Mouse (Mus musculus): ENCODE results near the gene Rffl. TPM values are rescaled to one million over a fixed set of nuclear protein-coding genes. Genes with fewer than 3 reads are reported as not detected.

The Rffl gene
- total and polyA plus RNA-seq, 2 experiments from 2014 or later, result 2.8 to 4.3 TPM

DNA sequence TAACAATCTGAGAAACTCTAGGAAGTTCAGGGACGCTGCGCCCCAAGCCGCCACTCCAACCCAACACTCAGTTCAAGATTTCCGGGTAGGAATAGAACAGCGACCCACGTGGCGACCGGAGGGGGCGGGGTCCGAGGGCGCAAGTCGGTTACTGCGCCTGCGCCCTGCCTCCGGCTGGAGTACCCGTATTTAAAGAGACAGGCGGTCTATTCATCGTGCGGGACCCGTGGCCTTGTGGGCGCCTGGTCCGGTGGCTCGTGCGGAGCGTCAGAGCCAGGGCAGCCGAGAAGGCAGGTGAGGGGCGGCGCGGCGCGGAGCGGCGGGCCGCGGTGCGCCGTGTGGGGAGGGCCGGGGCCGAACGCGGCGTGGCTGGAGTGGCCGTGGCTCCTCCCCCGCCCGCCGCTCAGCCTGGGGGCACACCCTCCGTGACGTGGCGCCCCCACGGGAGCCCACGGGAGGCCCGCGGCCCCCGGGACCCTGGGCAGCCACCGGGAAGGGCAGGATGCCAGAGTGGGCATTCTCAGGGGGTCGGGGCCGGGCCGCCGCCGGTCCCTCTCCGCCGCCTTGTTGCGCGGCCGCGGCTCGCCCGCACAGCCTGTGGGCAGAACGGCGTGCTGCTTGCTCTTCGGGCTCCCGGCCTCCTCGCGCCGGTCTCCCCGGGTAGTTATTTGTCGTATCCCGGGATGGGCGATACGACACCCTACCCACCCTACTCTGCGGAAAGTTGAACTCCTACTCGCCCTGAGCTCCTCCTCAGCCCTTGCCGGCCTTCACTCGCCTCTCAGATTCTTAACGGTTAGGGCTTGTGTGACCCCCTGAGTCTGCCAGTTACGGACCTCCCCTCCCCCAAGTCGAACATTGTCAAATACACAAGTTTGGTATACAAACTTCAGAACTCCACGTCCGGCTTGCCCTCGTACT is 89.8 kb downstream of the Rffl start, which contains the start of gene Lig3:
Gene Lig3 (plus strand): TSS at position 126 of the 921 bp plus-strand sequence.
- DNase-seq (peak; percentile 97), ATAC-seq (peak; percentile 97)
- peak within 1 kb of the TSS; percentile 92 for H3K4me3 ChIP-seq (ENCODE audit: low read depth, low read length)
- no peaks in the 10 kb centered on the region for H3K9me3 ChIP-seq (ENCODE audit: low read length)
- H3K9ac ChIP-seq, result peak within 1 kb of the TSS; percentile 92
- TF ChIP-seq CTCF (IDR thresholded peaks at IDR 0.05; ENCODE audit: low read depth), result peak; percentile 43
- peak within 1 kb of the TSS; percentile 91 for H3K27ac ChIP-seq (ENCODE audit: low read depth, low read length)
- peak within 1 kb of the TSS; percentile 66 for H3K4me2 ChIP-seq (ENCODE audit: low read depth)
- peaks cover 13% of the 10 kb centered on the region for H3K36me3 ChIP-seq (ENCODE audit: insufficient read depth)
- peaks cover 6% of the 10 kb centered on the region for H3K4me1 ChIP-seq (ENCODE audit: insufficient read depth)
- 1% methylated on average over 82 of the region's 90 CpGs for WGBS
- no peaks in the 10 kb centered on the region for H3K27me3 ChIP-seq (ENCODE audit: insufficient read depth, low read length)

DNA sequence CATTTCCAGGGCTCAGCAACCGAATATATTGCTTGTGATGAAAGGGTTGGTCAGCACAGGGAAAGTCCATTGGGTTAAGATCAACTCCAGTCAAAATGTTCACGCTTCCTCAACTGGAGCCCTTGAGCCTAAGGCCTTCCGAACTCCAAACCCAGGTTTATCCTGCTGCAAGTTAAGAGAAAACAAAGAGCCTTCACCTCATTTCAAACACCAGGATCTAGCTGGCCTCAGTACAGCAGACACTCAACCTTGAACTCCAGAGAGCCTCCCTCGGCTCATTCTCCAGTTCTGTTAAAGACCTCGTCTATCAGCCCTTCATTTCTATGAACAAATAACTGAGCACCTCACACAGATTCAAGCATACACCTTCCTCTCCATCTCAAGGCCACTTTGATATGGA is 90.9 kb downstream of the Rffl start:
- Histone ChIP-seq H3K27ac (ENCODE audit: low read depth, low read length) (no peak overlapping the region), H3K9ac (0 out of 2 replicates have a peak overlapping the region, but pooled peaks have one; percentile 92), H3K36me3 (ENCODE audit: insufficient read depth) (peaks cover 5% of the 10 kb centered on the region), H3K4me1 (ENCODE audit: insufficient read depth) (peaks cover 6% of the 10 kb centered on the region), H3K4me3 (ENCODE audit: low read depth, low read length) (peak overlapping the region; percentile 92), H3K4me2 (ENCODE audit: low read depth) (peak overlapping the region; percentile 66), H3K27me3 (ENCODE audit: insufficient read depth, low read length) (no peaks in the 10 kb centered on the region), H3K9me3 (ENCODE audit: low read length) (no peaks in the 10 kb centered on the region)
- ATAC-seq, result no peak
- TF ChIP-seq CTCF (IDR thresholded peaks at IDR 0.05; ENCODE audit: low read depth), result no peak
- 57% methylated on average over 5 of the region's 5 CpGs for WGBS
- DNase-seq, result no peak

DNA sequence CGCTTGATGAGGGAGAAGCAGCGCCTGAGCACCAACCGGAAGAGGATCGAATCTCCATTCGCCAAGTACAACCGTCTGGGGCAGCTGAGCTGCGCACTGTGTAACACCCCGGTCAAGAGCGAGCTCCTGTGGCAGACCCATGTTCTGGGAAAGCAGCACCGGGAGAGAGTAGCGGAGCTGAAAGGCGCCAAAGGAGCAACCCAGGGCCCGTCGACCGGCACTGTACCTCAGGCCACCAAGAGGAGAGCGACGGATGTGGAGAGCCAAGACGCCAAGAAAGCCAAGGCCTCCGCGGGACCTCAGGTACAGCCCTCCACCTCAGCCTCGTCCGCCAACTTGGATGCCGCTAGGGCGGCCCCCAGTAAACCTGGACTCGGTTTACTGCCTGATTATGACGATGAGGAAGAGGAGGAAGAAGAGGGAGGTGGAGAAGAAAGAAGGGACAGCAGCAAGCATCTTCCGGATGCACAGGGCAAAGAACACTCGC is 106.5 kb downstream of the Rffl start:
- 2% methylated on average over 28 of the region's 28 CpGs for WGBS
- peak overlapping the region; percentile 80 for H3K27ac ChIP-seq (ENCODE audit: low read depth, low read length)
- H3K4me1 ChIP-seq (ENCODE audit: insufficient read depth), result peaks cover 7% of the 10 kb centered on the region; the same call in 1 of the 2 replicates
- H3K9me3 ChIP-seq (ENCODE audit: low read length), result no peaks in the 10 kb centered on the region
- ATAC-seq, result peak; percentile 60
- no peak for TF ChIP-seq CTCF (IDR thresholded peaks at IDR 0.05; ENCODE audit: low read depth)
- H3K36me3 ChIP-seq (ENCODE audit: insufficient read depth), result no peaks in the 10 kb centered on the region
- peak overlapping the region; percentile 69 for H3K4me3 ChIP-seq (ENCODE audit: low read depth, low read length)
- H3K4me2 ChIP-seq (ENCODE audit: low read depth), result peak overlapping the region; percentile 92
- no peak for DNase-seq
- no peaks in the 10 kb centered on the region for H3K27me3 ChIP-seq (ENCODE audit: insufficient read depth, low read length)
- peak overlapping the region; percentile 80 for H3K9ac ChIP-seq

GRCm38 (mm10) chr11:82763742-82764437 is 107.1 kb downstream of the Rffl start, which contains the start of the genes Cct6b and Zfp830:
Gene Cct6b, minus strand, starts transcription at chr11:82764321.
Gene Zfp830, plus strand, starts transcription at chr11:82764345.
- H3K4me1 ChIP-seq (ENCODE audit: insufficient read depth), result peaks cover 7% of the 10 kb centered on the region; the same call in 1 of the 2 replicates
- H3K36me3 ChIP-seq (ENCODE audit: insufficient read depth), result no peaks in the 10 kb centered on the region
- no peaks in the 10 kb centered on the region for H3K9me3 ChIP-seq (ENCODE audit: low read length)
- ATAC-seq (peak; percentile 98), DNase-seq (peak; percentile 97)
- peak; percentile 34 for TF ChIP-seq CTCF (IDR thresholded peaks at IDR 0.05; ENCODE audit: low read depth)
- H3K27me3 ChIP-seq (ENCODE audit: insufficient read depth, low read length), result no peaks in the 10 kb centered on the region
- peak within 1 kb of the TSS; percentile 80 for H3K27ac ChIP-seq (ENCODE audit: low read depth, low read length)
- under 1% methylated on average over 44 of the region's 44 CpGs for WGBS
- peak within 1 kb of the TSS; percentile 69 for H3K4me3 ChIP-seq (ENCODE audit: low read depth, low read length)
- H3K9ac ChIP-seq, result peak within 1 kb of the TSS; percentile 80
- peak within 1 kb of the TSS; percentile 92 for H3K4me2 ChIP-seq (ENCODE audit: low read depth)

DNA sequence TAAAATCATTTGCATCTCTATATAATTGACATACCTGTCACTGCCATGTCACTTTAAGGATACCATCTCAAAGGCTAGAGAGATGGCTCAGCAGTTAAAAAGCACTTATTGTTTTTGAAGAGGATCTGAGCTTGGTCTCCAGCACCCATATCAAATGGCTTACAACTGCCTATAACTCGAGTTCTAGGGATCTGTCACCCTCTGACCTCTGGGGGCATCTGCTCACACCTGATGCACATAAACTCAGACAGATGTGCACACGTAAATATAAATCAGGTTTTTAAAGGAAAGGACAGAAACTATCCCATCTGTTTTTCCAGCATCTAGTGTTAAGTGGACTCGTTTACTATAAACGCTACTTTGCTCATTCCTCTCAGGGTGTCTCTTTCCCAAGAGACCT is 107.7 kb downstream of the Rffl start:
- ATAC-seq (no peak), DNase-seq (peak; percentile 9)
- TF ChIP-seq CTCF (IDR thresholded peaks at IDR 0.05; ENCODE audit: low read depth), result no peak
- peak overlapping the region; percentile 69 for H3K4me3 ChIP-seq (ENCODE audit: low read depth, low read length)
- 8% methylated on average over 4 of the region's 4 CpGs for WGBS
- H3K27ac ChIP-seq (ENCODE audit: low read depth, low read length), result peak overlapping the region; percentile 80
- H3K4me2 ChIP-seq (ENCODE audit: low read depth), result peak overlapping the region; percentile 92
- H3K36me3 ChIP-seq (ENCODE audit: insufficient read depth), result no peaks in the 10 kb centered on the region
- H3K9me3 ChIP-seq (ENCODE audit: low read length), result no peaks in the 10 kb centered on the region
- H3K27me3 ChIP-seq (ENCODE audit: insufficient read depth, low read length), result no peaks in the 10 kb centered on the region
- H3K9ac ChIP-seq, result no peak overlapping the region; the same call in 1 of the 2 replicates
- H3K4me1 ChIP-seq (ENCODE audit: insufficient read depth), result peaks cover 7% of the 10 kb centered on the region; the same call in 1 of the 2 replicates

GRCm38 (mm10) chr11:82762286-82762829 is 108.7 kb downstream of the Rffl start:
- Histone ChIP-seq H3K27me3 (ENCODE audit: insufficient read depth, low read length) (no peaks in the 10 kb centered on the region), H3K9ac (no peak overlapping the region), H3K36me3 (ENCODE audit: insufficient read depth) (no peaks in the 10 kb centered on the region), H3K4me3 (ENCODE audit: low read depth, low read length) (no peak overlapping the region), H3K27ac (ENCODE audit: low read depth, low read length) (no peak overlapping the region), H3K4me1 (ENCODE audit: insufficient read depth) (peaks cover 7% of the 10 kb centered on the region; the same call in 1 of the 2 replicates), H3K9me3 (ENCODE audit: low read length) (no peaks in the 10 kb centered on the region), H3K4me2 (ENCODE audit: low read depth) (no peak overlapping the region)
- peak; percentile 36 for TF ChIP-seq CTCF (IDR thresholded peaks at IDR 0.05; ENCODE audit: low read depth)
- no peak for ATAC-seq
- 89% methylated on average over 6 of the region's 6 CpGs for WGBS
- DNase-seq, result no peak

Data from forebrain, postnatal 0 days (tissue).